ENCODE assay signal across 8 mouse cellular contexts in the genomic region with DNA sequence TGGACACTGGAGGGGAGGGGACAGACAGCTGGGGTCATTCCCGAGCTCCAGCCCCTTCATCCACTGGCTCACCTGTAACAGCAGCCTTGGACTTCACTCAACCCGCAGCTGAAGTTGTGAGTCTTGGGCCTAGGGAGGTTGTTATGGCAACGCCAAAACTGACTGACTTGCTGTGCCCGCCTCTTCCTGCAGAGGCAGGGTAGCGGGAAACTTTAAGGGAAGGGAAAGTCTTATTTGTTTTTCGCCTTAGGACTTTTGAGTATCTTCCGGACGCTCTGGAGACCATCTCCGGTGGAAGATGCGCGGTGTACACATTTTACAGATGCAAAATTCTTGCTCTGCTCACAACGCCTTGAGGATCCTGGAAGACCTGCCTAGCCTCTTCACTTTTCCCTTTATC. TPM values are rescaled to one million over a fixed set of nuclear protein-coding genes. Genes with fewer than 3 reads are reported as not detected.
DNase-seq lines count a peak whose midpoint lies in the region; ATAC-seq and TF ChIP-seq lines count a peak whose summit lies in the region.

No protein-coding gene starts in this region.

- H3K4me3 ChIP-seq in CH12.LX (replicated peaks in 1 of 3; ENCODE audit: low read depth in 2 of 3, low read length in 2 of 3, poor library complexity in 1 of 3), result peak overlapping the region; percentile 3 to 45 (median 37)
- peak overlapping the region; percentile 14 for H3K4me3 ChIP-seq in forebrain, embryonic 12.5 days (replicated peaks)
- H3K4me3 ChIP-seq in intestine, embryonic 16.5 days (ENCODE audit: low read length), result peak overlapping the region; percentile 16; the same call in 1 of the 2 replicates
- no peak overlapping the region for H3K4me3 ChIP-seq in stomach, postnatal 0 days (ENCODE audit: low read depth, low read length)

- no peak overlapping the region for H3K27ac ChIP-seq in CH12.LX (ENCODE audit: insufficient read depth, low read depth)
- H3K27ac ChIP-seq in forebrain, embryonic 12.5 days, result peak overlapping the region; percentile 47; the same call in 1 of the 2 replicates
- no peak overlapping the region for H3K27ac ChIP-seq in intestine, embryonic 16.5 days (ENCODE audit: low read length)
- no peak overlapping the region for H3K27ac ChIP-seq in stomach, postnatal 0 days (replicated peaks)

- H3K79me2 ChIP-seq in CH12.LX (replicated peaks; ENCODE audit: control insufficient read depth, extremely low read depth, insufficient read depth, poor library complexity, severe bottlenecking), result no peaks in the 10 kb centered on the region

- TF ChIP-seq CTCF in CH12.LX (conservative IDR thresholded peaks at IDR 0.05 in 1 of 2, IDR thresholded peaks at IDR 0.05 in 1 of 2; ENCODE audit: low read depth in 2 of 2, low read length in 2 of 2), result no peak
- TF ChIP-seq CTCF in stomach, postnatal 0 days (IDR thresholded peaks at IDR 0.05; ENCODE audit: low read depth), result peak; percentile 41

- TF ChIP-seq RAD21 in CH12.LX (IDR thresholded peaks at IDR 0.05; ENCODE audit: low read depth, low read length), result no peak

- H3K4me1 ChIP-seq in CH12.LX (ENCODE audit: control insufficient read depth in 1 of 2, insufficient read depth in 2 of 2), result peaks cover 2 to 23% of the 10 kb centered on the region in 2 experiments; a peak in 2 of 4 replicates
- H3K4me1 ChIP-seq in forebrain, embryonic 12.5 days, result peaks cover 9% of the 10 kb centered on the region
- peaks cover 8% of the 10 kb centered on the region for H3K4me1 ChIP-seq in intestine, embryonic 16.5 days (ENCODE audit: control insufficient read depth, insufficient read depth, low read length)
- H3K4me1 ChIP-seq in stomach, postnatal 0 days (replicated peaks; ENCODE audit: control insufficient read depth, insufficient read depth), result no peaks in the 10 kb centered on the region

- dilution Hi-C loops in CH12.LX (cut with MboI; ENCODE audit: extremely low pct_ligation_motif_present, extremely low pct_unique_long_range_greater_than_20kb, low sequenced_read_pairs), result no loop called here

- peak overlapping the region; percentile 15; the same call in 1 of the 2 replicates for H3K9ac ChIP-seq in CH12.LX (ENCODE audit: insufficient read depth, low read depth)
- H3K9ac ChIP-seq in forebrain, embryonic 12.5 days, result peak overlapping the region; percentile 47
- peak overlapping the region; percentile 47; the same call in 1 of the 2 replicates for H3K9ac ChIP-seq in intestine, embryonic 16.5 days (ENCODE audit: low read depth, low read length)
- H3K9ac ChIP-seq in stomach, postnatal 0 days (ENCODE audit: low read length), result peak overlapping the region; percentile 27

- peak; percentile 39; the same call in 1 of the 2 replicates for ATAC-seq in forebrain, embryonic 12.5 days (ENCODE audit: low FRiP score)
- peak; percentile 33 for ATAC-seq in intestine, embryonic 16.5 days
- no peak for ATAC-seq in stomach, postnatal 0 days (ENCODE audit: low FRiP score, low TSS enrichment)

- H3K36me3 ChIP-seq in CH12.LX (replicated peaks in 1 of 2; ENCODE audit: control insufficient read depth in 1 of 2, insufficient read depth in 1 of 2, low read length in 1 of 2), result no peaks in the 10 kb centered on the region
- no peaks in the 10 kb centered on the region for H3K36me3 ChIP-seq in forebrain, embryonic 12.5 days (replicated peaks)
- H3K36me3 ChIP-seq in intestine, embryonic 16.5 days (ENCODE audit: control insufficient read depth, insufficient read depth, low read length), result no peaks in the 10 kb centered on the region
- no peaks in the 10 kb centered on the region for H3K36me3 ChIP-seq in stomach, postnatal 0 days (ENCODE audit: control insufficient read depth, insufficient read depth, low read length)

- no peaks in the 10 kb centered on the region for H3K27me3 ChIP-seq in CH12.LX (replicated peaks)
- H3K27me3 ChIP-seq in forebrain, embryonic 12.5 days, result no peaks in the 10 kb centered on the region
- H3K27me3 ChIP-seq in intestine, embryonic 16.5 days (replicated peaks; ENCODE audit: control insufficient read depth, insufficient read depth, low read length), result no peaks in the 10 kb centered on the region
- H3K27me3 ChIP-seq in stomach, postnatal 0 days (ENCODE audit: control insufficient read depth, insufficient read depth, low read length), result no peaks in the 10 kb centered on the region

- peak; percentile 62 for TF ChIP-seq POLR2A in CH12.LX (IDR thresholded peaks at IDR 0.05; ENCODE audit: low read depth, low read length)

- in situ Hi-C loops in CH12.LX (cut with MboI; ENCODE audit: low pct_ligation_motif_present, low pct_unique_long_range_greater_than_20kb, low sequenced_read_pairs), result loop anchor here (5.0 kb wide), 1 partner anchor 82 kb away; no protein-coding TSS in a partner anchor

- 3% methylated on average over 12 of the region's 12 CpGs for WGBS in forebrain, embryonic 12.5 days
- WGBS in intestine, embryonic 16.5 days, result 2% methylated on average over 12 of the region's 12 CpGs
- 6% methylated on average over 12 of the region's 12 CpGs for WGBS in stomach, postnatal 0 days

- DNase-seq in adrenal gland, adult (ENCODE audit: inconsistent age in 2 of 2, low spot score in 1 of 2), result peak; percentile 25 to 55
- DNase-seq in adrenal gland, postnatal 4 days (ENCODE audit: low spot score in 2 of 2), result no peak
- DNase-seq in CH12.LX (ENCODE audit: extremely low read depth), result peak; percentile 84
- DNase-seq in lung, postnatal 36 days, result peak; percentile 67
- DNase-seq in stomach, postnatal 0 days (ENCODE audit: low spot score), result peak; percentile 34
- DNase-seq in layer of hippocampus, postnatal 36 days, result no peak

- no peak for TF ChIP-seq EP300 in CH12.LX (IDR thresholded peaks at IDR 0.05; ENCODE audit: low read length)
- no peak for TF ChIP-seq EP300 in stomach, postnatal 0 days (optimal IDR thresholded peaks at IDR 0.05)

- H3K4me2 ChIP-seq in CH12.LX (ENCODE audit: insufficient read depth, low read depth, poor library complexity, severe bottlenecking), result peak overlapping the region; percentile 74; the same call in 1 of the 2 replicates
- peak overlapping the region; percentile 50 for H3K4me2 ChIP-seq in forebrain, embryonic 12.5 days
- H3K4me2 ChIP-seq in intestine, embryonic 16.5 days (ENCODE audit: low read depth, low read length), result peak overlapping the region; percentile 36
- H3K4me2 ChIP-seq in stomach, postnatal 0 days (replicated peaks; ENCODE audit: low read depth), result peak overlapping the region; percentile 27; the same call in 1 of the 2 replicates

- H3K9me3 ChIP-seq in CH12.LX (replicated peaks; ENCODE audit: low read length), result peaks cover 6% of the 10 kb centered on the region
- no peaks in the 10 kb centered on the region for H3K9me3 ChIP-seq in forebrain, embryonic 12.5 days
- H3K9me3 ChIP-seq in intestine, embryonic 16.5 days (ENCODE audit: control insufficient read depth, low read length), result no peaks in the 10 kb centered on the region
- H3K9me3 ChIP-seq in stomach, postnatal 0 days (ENCODE audit: control insufficient read depth, low read length), result no peaks in the 10 kb centered on the region

TF ChIP-seq in CH12.LX, 34 proteins besides CTCF, POLR2A, EP300 and RAD21 (continues in another document):
- TF ChIP-seq E2F4 (IDR thresholded peaks at IDR 0.05; ENCODE audit: insufficient replicate concordance, low read depth, low read length) (peak; percentile 87; the same call in 1 of the 2 replicates), MAFK (IDR thresholded peaks at IDR 0.05; ENCODE audit: insufficient replicate concordance, low read length) (no peak), KAT2A (IDR thresholded peaks at IDR 0.05; ENCODE audit: insufficient replicate concordance, low read length) (no peak), SMC3 (IDR thresholded peaks at IDR 0.05; ENCODE audit: low read depth, low read length) (no peak), TBP (conservative IDR thresholded peaks at IDR 0.05; ENCODE audit: low read depth, low read length) (no peak)

RNA-seq across cellular contexts. Expression of a gene that starts 2.5 kb away (rescaled TPM):
- not detected for total RNA-seq in adrenal gland, postnatal 4 days (2021)
- not detected in 2 replicates for total RNA-seq in CH12.LX (2012; rRNA removed)
- not detected in 2 replicates for total RNA-seq in CH12.LX (2014; rRNA removed)
- polyA plus RNA-seq in CH12.LX (2012; ENCODE audit: insufficient read length, low read depth), result not detected in 2 replicates
- polyA plus RNA-seq in forebrain, embryonic 12.5 days (2016; fragmentation: Nextera tagmentation; extraction: Ambion mirVana), result 0.50 TPM in 1 of 2 replicates, not detected in the other
- polyA plus RNA-seq in intestine, embryonic 16.5 days (2015; fragmentation: Nextera tagmentation; extraction: Ambion mirVana), result 0.57 TPM in 1 of 2 replicates, not detected in the other
- 0.41 TPM in 1 of 2 replicates, not detected in the other for polyA plus RNA-seq in stomach, postnatal 0 days (2015; fragmentation: Nextera tagmentation; extraction: Ambion mirVana)
- total RNA-seq in layer of hippocampus, postnatal 36 days (2021), result not detected

RNA-seq across cellular contexts. Expression of a gene that starts 18.9 kb away (rescaled TPM):
- 10 to 100 TPM; 11.4 to 12.2 TPM for total RNA-seq in adrenal gland, postnatal 4 days (2021)
- total RNA-seq in CH12.LX (2012; rRNA removed) (6.1 and 8.0 TPM in 2 replicates), CH12.LX (2014; rRNA removed) (4.6 and 4.8 TPM in 2 replicates)
- polyA plus RNA-seq in CH12.LX (2012; ENCODE audit: insufficient read length, low read depth), result 4.5 and 6.2 TPM in 2 replicates
- polyA plus RNA-seq in forebrain, embryonic 12.5 days (2016; fragmentation: Nextera tagmentation; extraction: Ambion mirVana), result 9.0 and 9.7 TPM in 2 replicates
- 10.4 and 10.9 TPM in 2 replicates for polyA plus RNA-seq in intestine, embryonic 16.5 days (2015; fragmentation: Nextera tagmentation; extraction: Ambion mirVana)
- 8.0 and 9.1 TPM in 2 replicates for polyA plus RNA-seq in stomach, postnatal 0 days (2015; fragmentation: Nextera tagmentation; extraction: Ambion mirVana)
- total RNA-seq in layer of hippocampus, postnatal 36 days (2021), result 10 to 100 TPM; 16.3 to 19.9 TPM

RNA-seq across cellular contexts. Expression of a gene that starts 34.4 kb away (rescaled TPM):
- total RNA-seq in adrenal gland, postnatal 4 days (2021), result 10 to 100 TPM; 12.6 to 14.1 TPM
- total RNA-seq in CH12.LX (2012; rRNA removed) (17.8 and 18.6 TPM in 2 replicates), CH12.LX (2014; rRNA removed) (14.6 and 17.4 TPM in 2 replicates)
- polyA plus RNA-seq in CH12.LX (2012; ENCODE audit: insufficient read length, low read depth), result 23.1 and 27.7 TPM in 2 replicates
- 10.4 and 11.4 TPM in 2 replicates for polyA plus RNA-seq in forebrain, embryonic 12.5 days (2016; fragmentation: Nextera tagmentation; extraction: Ambion mirVana)
- 20.1 and 21.9 TPM in 2 replicates for polyA plus RNA-seq in intestine, embryonic 16.5 days (2015; fragmentation: Nextera tagmentation; extraction: Ambion mirVana)
- polyA plus RNA-seq in stomach, postnatal 0 days (2015; fragmentation: Nextera tagmentation; extraction: Ambion mirVana), result 29.6 TPM in 2 replicates
- total RNA-seq in layer of hippocampus, postnatal 36 days (2021), result 10 to 100 TPM; 11.7 TPM

RNA-seq across cellular contexts. Expression of a gene that starts 59.6 kb away (rescaled TPM):
- 10 to 100 TPM; 32.9 to 33.7 TPM for total RNA-seq in adrenal gland, postnatal 4 days (2021)
- total RNA-seq in CH12.LX (2012; rRNA removed) (80.1 and 87.1 TPM in 2 replicates), CH12.LX (2014; rRNA removed) (69.3 and 76.7 TPM in 2 replicates)
- polyA plus RNA-seq in CH12.LX (2012; ENCODE audit: insufficient read length, low read depth), result 120 and 138 TPM in 2 replicates
- 108 and 118 TPM in 2 replicates for polyA plus RNA-seq in forebrain, embryonic 12.5 days (2016; fragmentation: Nextera tagmentation; extraction: Ambion mirVana)
- 21.6 and 22.4 TPM in 2 replicates for polyA plus RNA-seq in intestine, embryonic 16.5 days (2015; fragmentation: Nextera tagmentation; extraction: Ambion mirVana)
- 15.3 and 15.5 TPM in 2 replicates for polyA plus RNA-seq in stomach, postnatal 0 days (2015; fragmentation: Nextera tagmentation; extraction: Ambion mirVana)
- total RNA-seq in layer of hippocampus, postnatal 36 days (2021), result 10 to 100 TPM; 35.3 to 43.9 TPM

Comparison
In these comparisons a context has a peak if more than half of its experiments do, and no peak if none do; other contexts are left out.
1. DNase-seq: peak in adrenal gland, adult (2 of 2), CH12.LX (single experiment), lung, postnatal 36 days (single experiment) and stomach, postnatal 0 days (single experiment); none in adrenal gland, postnatal 4 days (0 of 2) and layer of hippocampus, postnatal 36 days (0 of 2).
2. Peak in every context shown above with its lines, with median percentiles within 50 percentile points of each other: H3K4me2 ChIP-seq and H3K9ac ChIP-seq.